Mouse (Mus musculus) spleen, adult 18-20 months (tissue): ENCODE measurements around the gene Ttc7b.

ENCODE experiments used
- DNase-seq, 2 experiments: peaks; one replicate each; pipeline ENCODE4 v3.0.0; 2022; ENCODE audit warnings: mixed read lengths in 2 of 2

The Ttc7b gene

GRCm38 (mm10) chr12:100325618-100326017 lies 195.0 kb downstream of the Ttc7b start:
- no peak for DNase-seq

GRCm38 (mm10) chr12:100325212-100325611 lies 195.4 kb downstream of the Ttc7b start:
- no peak for DNase-seq

- DNase-seq = no peak
Measured at GRCm38 (mm10) chr12:100323641-100324040, 197.0 kb downstream of the Ttc7b start.

- DNase-seq = no peak
Measured at GRCm38 (mm10) chr12:100322225-100322624, 198.4 kb downstream of the Ttc7b start.

- DNase-seq = no peak
Measured at GRCm38 (mm10) chr12:100321545-100321944, 199.1 kb downstream of the Ttc7b start.

- DNase-seq = no peak
Measured at GRCm38 (mm10) chr12:100319746-100320145, 200.9 kb downstream of the Ttc7b start.

GRCm38 (mm10) chr12:100317936-100318335 lies 202.7 kb downstream of the Ttc7b start:
- DNase-seq = peak in 1 of 2 experiments; percentile 14

GRCm38 (mm10) chr12:100316094-100316493 lies 204.5 kb downstream of the Ttc7b start:
- no peak for DNase-seq

GRCm38 (mm10) chr12:100315119-100315885 lies 205.3 kb downstream of the Ttc7b start:
- no peak for DNase-seq

GRCm38 (mm10) chr12:100313785-100314375 lies 206.7 kb downstream of the Ttc7b start:
- no peak for DNase-seq

- no peak for DNase-seq
Measured at GRCm38 (mm10) chr12:100313209-100313608, 207.4 kb downstream of the Ttc7b start.

GRCm38 (mm10) chr12:100310471-100311392 lies 209.9 kb downstream of the Ttc7b start:
- no peak for DNase-seq

- no peak for DNase-seq
Measured at GRCm38 (mm10) chr12:100309201-100309600, 211.4 kb downstream of the Ttc7b start.

- no peak for DNase-seq
Measured at GRCm38 (mm10) chr12:100307501-100308260, 212.9 kb downstream of the Ttc7b start.

- no peak for DNase-seq
Measured at GRCm38 (mm10) chr12:100306336-100306735, 214.3 kb downstream of the Ttc7b start.

- DNase-seq = no peak
Measured at GRCm38 (mm10) chr12:100305051-100305673, 215.5 kb downstream of the Ttc7b start.

- no peak for DNase-seq
Measured at GRCm38 (mm10) chr12:100304280-100304679, 216.3 kb downstream of the Ttc7b start.

GRCm38 (mm10) chr12:100303141-100303540 lies 217.5 kb downstream of the Ttc7b start:
- no peak for DNase-seq

- no peak for DNase-seq
Measured at GRCm38 (mm10) chr12:100300446-100300845, 220.2 kb downstream of the Ttc7b start.

- DNase-seq = no peak
Measured at GRCm38 (mm10) chr12:100299322-100299726, 221.3 kb downstream of the Ttc7b start.

- DNase-seq = no peak
Measured at GRCm38 (mm10) chr12:100298788-100299187, 221.8 kb downstream of the Ttc7b start.

- no peak for DNase-seq
Measured at GRCm38 (mm10) chr12:100297961-100298360, 222.7 kb downstream of the Ttc7b start.
